Mouse (Mus musculus) spleen, adult 12 weeks (tissue): ENCODE measurements around the gene Rap2a.
A peak's percentile ranks its signal among the peaks of the same experiment; 100 is the strongest.

Experiments
- DNase-seq: peaks from one replicate; pipeline ENCODE4 v3.0.0; 2022; ENCODE audit warnings: low spot score

The Rap2a gene

GRCm38 (mm10) chr14:120477982-120478568, at the start of gene Rap2a:
Rap2a (plus strand) TSS chr14:120478444.
- DNase-seq: peak; percentile 91

DNA sequence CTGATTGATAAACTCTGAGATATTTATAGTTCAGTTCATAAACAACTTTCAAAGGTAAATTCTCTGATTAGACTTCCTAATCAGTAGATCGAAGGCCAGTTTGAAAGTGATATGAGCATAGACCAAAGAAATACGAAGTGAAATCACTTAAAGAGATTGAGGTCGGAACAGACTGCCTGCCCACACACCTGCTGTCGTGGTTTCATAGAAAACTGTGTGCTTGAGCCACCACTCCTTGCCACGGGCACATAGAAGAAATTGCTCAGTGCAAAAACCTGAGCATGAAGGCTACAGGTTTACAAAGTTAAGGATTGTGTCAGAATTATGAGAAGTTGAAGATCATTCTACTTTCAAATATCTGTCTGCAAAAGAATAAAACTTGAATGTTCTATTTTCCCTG, 49.7 kb upstream of the Rap2a start:
- no peak for DNase-seq

DNA sequence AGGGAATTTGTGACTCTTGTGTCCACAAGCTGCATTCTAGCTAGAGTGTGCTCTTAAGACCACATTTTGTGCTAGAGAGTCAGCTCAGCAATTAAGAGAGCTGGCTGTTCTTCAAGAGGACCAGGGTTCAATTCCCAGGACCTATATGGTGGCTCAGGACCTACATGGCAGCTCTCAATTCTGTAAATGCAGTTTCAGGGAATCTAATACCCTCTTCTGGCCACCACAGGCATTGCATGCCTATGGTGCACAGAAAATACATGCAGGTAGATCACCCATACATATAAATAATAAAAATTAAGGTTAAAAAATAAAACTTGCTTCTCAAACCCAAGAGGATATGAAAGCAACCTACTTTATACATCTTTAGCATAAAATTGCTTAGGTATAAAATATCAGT, 45.5 kb upstream of the Rap2a start:
- no peak for DNase-seq

- DNase-seq: no peak
Observed at GRCm38 (mm10) chr14:120433931-120434398, 44.3 kb upstream of the Rap2a start.

GRCm38 (mm10) chr14:120434831-120435230, 43.4 kb upstream of the Rap2a start:
- no peak for DNase-seq

DNA sequence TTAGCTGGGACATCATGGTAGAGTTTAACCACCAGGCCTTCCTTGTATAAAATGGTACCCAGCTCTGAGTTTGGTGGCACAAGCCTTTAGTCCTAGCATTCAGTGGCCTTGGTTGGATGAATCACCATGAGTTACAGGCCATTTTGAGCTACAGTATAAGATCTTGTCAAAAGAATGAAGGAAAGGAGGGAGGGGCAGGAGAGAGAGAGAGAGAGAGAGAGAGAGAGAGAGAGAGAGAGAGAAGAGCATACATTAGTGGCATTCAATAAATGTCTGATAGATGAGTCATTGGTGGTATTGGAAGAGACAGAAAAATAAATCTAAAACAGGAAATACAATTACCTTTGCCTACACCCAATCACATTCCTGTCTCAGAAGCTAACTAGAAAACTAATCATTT, 37.5 kb upstream of the Rap2a start:
- DNase-seq: no peak

- DNase-seq: no peak
Observed at GRCm38 (mm10) chr14:120441256-120441655, 37.0 kb upstream of the Rap2a start.

DNA sequence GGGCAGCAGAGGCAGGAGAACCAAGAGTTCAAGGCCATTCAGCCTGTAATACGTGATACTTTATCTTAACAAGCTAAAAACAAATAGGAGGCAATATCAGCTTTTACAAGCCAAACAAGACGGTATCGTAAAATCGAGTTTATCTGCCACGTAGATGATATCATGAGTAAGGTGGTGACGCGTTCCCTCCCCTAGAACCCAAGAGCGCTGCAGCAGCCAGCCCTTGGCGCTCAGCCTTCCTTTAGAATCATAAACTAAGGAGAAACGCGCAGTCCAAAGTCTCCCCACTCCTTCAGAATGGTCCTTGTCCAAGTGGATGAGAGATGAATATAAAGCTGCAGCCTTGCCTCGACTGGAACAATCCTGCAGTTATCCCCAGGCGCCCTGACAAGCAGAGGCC, 36.4 kb upstream of the Rap2a start:
- no peak for DNase-seq

GRCm38 (mm10) chr14:120454221-120454620, 24.0 kb upstream of the Rap2a start:
- no peak for DNase-seq

- no peak for DNase-seq
Observed at GRCm38 (mm10) chr14:120463938-120464727, 14.1 kb upstream of the Rap2a start.

DNA sequence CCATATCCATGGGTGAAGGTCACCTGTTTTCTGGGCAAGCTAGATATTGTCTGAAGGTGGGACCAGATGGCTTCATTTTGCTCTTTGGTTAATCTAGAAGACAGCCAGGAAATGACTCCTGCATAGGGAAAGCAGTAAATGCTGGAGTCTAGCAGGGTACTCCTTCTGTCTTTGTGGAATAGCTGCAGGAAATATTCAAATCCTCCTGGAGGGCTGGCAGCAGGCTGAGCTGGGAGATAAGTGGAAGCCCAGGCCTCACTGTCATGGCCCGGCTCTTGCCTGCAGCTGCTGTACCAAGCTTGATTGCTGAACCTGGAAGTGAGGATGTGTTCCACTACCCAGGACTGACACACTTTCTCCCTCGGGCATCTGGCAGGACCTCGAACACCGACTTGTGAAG, 11.4 kb upstream of the Rap2a start:
- DNase-seq: no peak

GRCm38 (mm10) chr14:120469126-120469790, 9.0 kb upstream of the Rap2a start:
- no peak for DNase-seq

GRCm38 (mm10) chr14:120476186-120476697, 2.0 kb upstream of the Rap2a start:
- no peak for DNase-seq

DNA sequence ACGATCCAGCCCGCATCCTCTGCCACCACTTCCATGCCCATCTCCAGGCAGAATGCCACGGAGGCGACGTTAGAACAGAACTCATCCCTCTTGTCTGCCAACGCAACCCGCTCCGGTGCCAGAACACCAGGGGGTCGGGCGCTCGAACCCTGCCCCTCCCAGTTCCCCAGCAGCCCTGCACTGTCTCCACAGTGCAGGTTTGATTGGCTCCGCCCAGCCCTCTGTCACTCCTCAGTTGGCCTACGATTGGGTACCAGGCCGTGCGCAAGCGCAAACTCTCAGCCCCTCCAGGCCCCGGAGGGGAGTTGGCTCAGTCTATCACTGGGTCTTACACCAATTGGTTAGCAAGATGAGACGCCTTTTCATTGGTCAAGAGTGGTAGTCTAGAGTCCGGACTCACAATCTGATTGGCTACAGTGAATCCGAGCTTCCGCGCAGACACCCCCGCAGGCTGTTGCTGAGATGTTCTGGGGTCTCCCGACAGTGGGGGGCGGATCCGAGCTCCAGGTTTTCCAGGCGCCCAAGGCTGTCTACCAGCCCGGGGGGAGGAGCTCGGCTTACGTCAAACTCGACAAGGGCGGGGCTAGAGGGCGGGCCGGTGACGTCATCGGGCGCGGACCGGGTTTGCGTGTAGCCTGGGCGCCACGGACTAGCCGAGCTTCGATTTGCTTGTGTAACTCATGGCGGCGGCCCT, 809 bp upstream of the Rap2a start:
- peak; percentile 91 for DNase-seq

- peak; percentile 7 for DNase-seq
Observed at GRCm38 (mm10) chr14:120478641-120479341, 547 bp downstream of the Rap2a start.

- DNase-seq: no peak
Observed at GRCm38 (mm10) chr14:120480341-120480900, 2.2 kb downstream of the Rap2a start.

DNA sequence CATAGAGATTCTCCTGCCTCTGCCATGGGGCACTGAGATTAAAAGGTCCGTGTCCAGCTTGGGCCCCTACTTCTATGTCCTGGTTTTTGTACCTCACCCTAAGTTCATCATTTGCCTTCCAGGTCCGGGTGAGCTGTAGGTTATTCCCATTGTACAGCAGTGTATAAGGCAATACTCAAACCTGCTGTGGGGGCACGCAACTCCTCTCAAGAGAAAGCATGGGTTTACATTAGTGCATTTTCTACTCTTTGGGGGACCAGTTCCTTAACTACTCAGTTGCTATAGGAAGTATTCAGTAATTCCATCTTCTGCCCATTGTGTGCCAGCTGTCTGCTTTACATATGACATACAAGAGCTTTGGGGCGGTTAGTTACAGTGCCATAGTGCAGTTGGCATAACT, 2.7 kb downstream of the Rap2a start:
- DNase-seq: no peak

DNA sequence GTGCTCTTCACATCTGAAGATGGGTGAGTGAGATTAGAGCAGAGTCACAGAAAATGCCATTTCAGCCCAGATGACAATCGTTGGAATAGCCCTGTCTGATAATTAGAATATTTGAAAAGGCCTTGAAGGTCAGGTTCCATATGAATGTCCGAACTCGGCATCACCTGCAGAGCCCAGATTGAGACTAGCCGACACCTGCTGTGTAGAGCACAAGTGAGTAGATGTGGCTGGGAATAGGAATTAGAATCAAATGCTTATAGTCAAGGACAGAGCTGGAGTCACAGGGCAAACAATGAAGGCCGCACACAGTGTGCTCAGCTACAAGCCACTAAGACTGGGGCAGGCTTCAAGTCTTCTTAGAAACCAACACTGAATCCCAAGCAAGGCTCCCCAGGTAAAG, 6.3 kb downstream of the Rap2a start:
- DNase-seq: no peak

DNA sequence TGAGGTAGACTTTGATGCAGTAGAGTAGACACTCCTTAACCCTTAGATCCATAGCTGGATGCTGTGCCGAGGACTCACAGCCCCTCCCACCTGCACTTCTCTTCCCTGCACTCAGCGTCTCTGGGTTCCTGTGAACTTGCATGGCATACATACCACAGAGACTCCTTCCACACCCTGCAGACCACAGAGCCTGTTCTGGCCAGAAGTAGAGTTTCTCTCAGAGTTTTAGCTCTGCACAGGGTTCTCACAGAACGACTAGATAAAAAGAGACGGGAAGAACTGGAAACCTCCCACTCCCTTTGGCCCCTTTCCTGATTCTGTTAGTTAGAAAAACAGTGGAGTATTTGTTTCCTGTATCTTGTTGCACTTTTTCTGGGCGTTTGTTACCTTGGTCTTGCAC, 18.0 kb downstream of the Rap2a start:
- no peak for DNase-seq

DNA sequence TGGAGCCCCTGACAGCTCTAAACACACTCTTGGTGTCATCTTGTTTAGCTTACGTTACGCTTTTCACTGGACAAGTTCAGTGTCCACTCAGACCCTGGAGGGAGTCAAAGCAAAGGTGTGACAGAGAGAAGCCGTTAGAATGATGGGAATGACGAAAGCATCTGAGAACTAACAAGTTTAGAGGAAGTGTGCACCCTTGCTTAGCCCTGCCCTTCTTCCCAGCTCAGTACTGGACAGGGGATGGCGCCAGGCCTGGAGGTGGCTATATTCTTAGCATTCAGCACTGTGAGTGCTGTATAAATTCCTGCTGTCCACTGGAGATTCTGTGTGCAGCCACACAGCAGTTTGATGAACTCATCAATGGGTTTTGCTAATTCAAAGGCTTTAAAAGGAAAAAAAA, 18.6 kb downstream of the Rap2a start:
- DNase-seq: no peak

GRCm38 (mm10) chr14:120499096-120499495, 20.9 kb downstream of the Rap2a start:
- DNase-seq: no peak
